Mouse (Mus musculus) spleen, adult 2 months (tissue): ENCODE results near the gene Cdh23.

Experiments
- CTCF ChIP-seq: fragments of 200-500 bp; IDR thresholded peaks from 2 replicates; pipeline ENCODE4 v1.5.1; 2011; ENCODE audit warnings: mild to moderate bottlenecking, inconsistent platforms; ENCODE audit not compliant: insufficient read depth, insufficient read length, insufficient replicate concordance; ENCODE audit errors: extremely low read depth
- POLR2A ChIP-seq: fragments of 200-500 bp; IDR thresholded peaks from 2 replicates; pipeline ENCODE4 v1.6.1; 2011; ENCODE audit warnings: low read depth, low read length, inconsistent platforms

GRCm38 (mm10) chr10:60733471-60733870 is 37.2 kb upstream of the Cdh23 start:
- TF ChIP-seq CTCF (no peak), POLR2A (no peak)
